ENCODE assay signal across 15 mouse cellular contexts in the genomic region with DNA sequence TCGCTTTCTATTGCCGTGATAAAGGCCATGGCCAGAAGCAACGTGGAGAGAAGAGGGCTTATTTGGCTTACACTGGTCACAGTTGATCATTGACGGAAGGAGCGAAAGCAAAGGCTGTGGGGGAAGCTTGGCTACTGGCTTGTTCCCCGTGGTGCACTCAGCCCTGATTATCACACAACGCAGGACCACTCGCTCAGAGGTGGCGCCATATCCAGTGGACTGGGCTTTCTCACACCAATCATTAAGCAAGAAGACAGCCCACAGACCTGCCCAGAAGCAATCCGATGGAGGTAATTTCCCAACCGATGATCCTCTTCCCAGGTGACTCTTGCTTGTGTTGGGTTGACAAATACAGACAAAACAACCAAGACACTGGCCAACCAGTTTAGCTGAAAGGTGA. TPM values are rescaled to one million over a fixed set of nuclear protein-coding genes. Genes with fewer than 3 reads are reported as not detected.
DNase-seq lines count a peak whose midpoint lies in the region; ATAC-seq and TF ChIP-seq lines count a peak whose summit lies in the region.
"Had no signal": no experiment of that assay in that cellular context is flagged by ENCODE, and none has a peak within 500 bp of the region (broad histone marks: within the 10 kb centered on the region; RNA-seq: fewer than 3 reads in every experiment).

No protein-coding gene starts in this region.

- H3K9ac ChIP-seq in kidney, embryonic 16.5 days (replicated peaks; ENCODE audit: low read length): no peak overlapping the region
- no peak overlapping the region for H3K9ac ChIP-seq in liver, postnatal 0 days (replicated peaks)
- H3K9ac ChIP-seq in liver, embryonic 11.5 days (ENCODE audit: low read depth, low read length): no peak overlapping the region
- H3K9ac ChIP-seq: forebrain, embryonic 13.5 days; heart, embryonic 13.5 days had no signal

- H3K27ac ChIP-seq in kidney, embryonic 16.5 days (ENCODE audit: low read length): no peak overlapping the region
- no peak overlapping the region for H3K27ac ChIP-seq in liver, postnatal 0 days (ENCODE audit: low read depth)
- no peak overlapping the region for H3K27ac ChIP-seq in liver, embryonic 11.5 days (ENCODE audit: low read depth, low read length)
- H3K27ac ChIP-seq: forebrain, embryonic 10.5 days; forebrain, embryonic 13.5 days; heart, adult 2 months; heart, embryonic 10.5 days; heart, embryonic 13.5 days had no signal

- H3K4me1 ChIP-seq in kidney, embryonic 16.5 days (ENCODE audit: insufficient read depth, low read length): no peaks in the 10 kb centered on the region
- peaks cover 8% of the 10 kb centered on the region for H3K4me1 ChIP-seq in liver, postnatal 0 days (ENCODE audit: insufficient read depth)
- H3K4me1 ChIP-seq in liver, embryonic 11.5 days (replicated peaks; ENCODE audit: control insufficient read depth, insufficient read depth, low read length): no peaks in the 10 kb centered on the region
- H3K4me1 ChIP-seq: forebrain, embryonic 13.5 days; heart, embryonic 10.5 days; heart, embryonic 13.5 days had no signal

- H3K36me3 ChIP-seq in kidney, embryonic 16.5 days (ENCODE audit: insufficient read depth, low read length): no peaks in the 10 kb centered on the region
- no peaks in the 10 kb centered on the region for H3K36me3 ChIP-seq in liver, postnatal 0 days (replicated peaks; ENCODE audit: insufficient read depth, low read length)
- no peaks in the 10 kb centered on the region for H3K36me3 ChIP-seq in liver, embryonic 11.5 days (ENCODE audit: control insufficient read depth, insufficient read depth, low read length)
- H3K36me3 ChIP-seq: forebrain, embryonic 10.5 days; G1E; heart, embryonic 10.5 days; heart, embryonic 13.5 days had no signal

- peak; percentile 26 for DNase-seq in kidney, adult 18-20 months
- no peak for DNase-seq in kidney, postnatal 14 days
- no peak for DNase-seq in kidney, postnatal 25 days
- DNase-seq in liver, postnatal 0 days: peak; percentile 26
- DNase-seq in liver, embryonic 11.5 days (ENCODE audit: low spot score): no peak
- peak; percentile 44 for DNase-seq in yolk sac, embryonic 10.5 days (ENCODE audit: low spot score)

- 50% methylated on average over 11 of the region's 11 CpGs for WGBS in kidney, embryonic 16.5 days
- 41% methylated on average over 11 of the region's 11 CpGs for WGBS in liver, postnatal 0 days (ENCODE audit: insufficient replicate concordance)
- WGBS in liver, embryonic 11.5 days: 41% methylated on average over 11 of the region's 11 CpGs

- TF ChIP-seq CTCF in liver, postnatal 0 days (IDR thresholded peaks at IDR 0.05; ENCODE audit: low read depth): no peak

- no peak for TF ChIP-seq EP300 in liver, postnatal 0 days (IDR thresholded peaks at IDR 0.05; ENCODE audit: low read depth)

- no peak overlapping the region for H3K4me3 ChIP-seq in kidney, embryonic 16.5 days (ENCODE audit: low read length)
- H3K4me3 ChIP-seq in liver, postnatal 0 days (ENCODE audit: low read depth, low read length): no peak overlapping the region
- H3K4me3 ChIP-seq in liver, embryonic 11.5 days (ENCODE audit: low read depth, low read length): no peak overlapping the region
- H3K4me3 ChIP-seq: forebrain, embryonic 10.5 days; forebrain, embryonic 13.5 days; heart, adult 2 months; heart, embryonic 10.5 days; heart, embryonic 13.5 days had no signal

- no peak overlapping the region for H3K4me2 ChIP-seq in kidney, embryonic 16.5 days (replicated peaks; ENCODE audit: low read depth, low read length)
- H3K4me2 ChIP-seq in liver, postnatal 0 days (ENCODE audit: low read depth, low read length): no peak overlapping the region
- H3K4me2 ChIP-seq in liver, embryonic 11.5 days: no peak overlapping the region
- H3K4me2 ChIP-seq: forebrain, embryonic 13.5 days; heart, embryonic 13.5 days had no signal

- no peaks in the 10 kb centered on the region for H3K27me3 ChIP-seq in kidney, embryonic 16.5 days (ENCODE audit: insufficient read depth, low read length)
- H3K27me3 ChIP-seq in liver, postnatal 0 days (ENCODE audit: insufficient read depth, low read length): 0 out of 2 replicates have a peak, but pooled peaks cover 4% of the 10 kb centered on the region
- H3K27me3 ChIP-seq in liver, embryonic 11.5 days (replicated peaks; ENCODE audit: control insufficient read depth, insufficient read depth, low read length): peaks cover 3% of the 10 kb centered on the region; the same call in 1 of the 2 replicates
- H3K27me3 ChIP-seq: CH12.LX had no signal

- no peaks in the 10 kb centered on the region for H3K9me3 ChIP-seq in kidney, embryonic 16.5 days (ENCODE audit: low read length)
- H3K9me3 ChIP-seq in liver, postnatal 0 days (ENCODE audit: low read length): no peaks in the 10 kb centered on the region
- H3K9me3 ChIP-seq in liver, embryonic 11.5 days (ENCODE audit: control insufficient read depth, low read length): no peaks in the 10 kb centered on the region
- H3K9me3 ChIP-seq: forebrain, embryonic 10.5 days; forebrain, embryonic 13.5 days; G1E; heart, embryonic 10.5 days; heart, embryonic 13.5 days had no signal

- ATAC-seq in kidney, embryonic 16.5 days (ENCODE audit: low FRiP score, low TSS enrichment): peak; percentile 12; the same call in 1 of the 2 replicates
- ATAC-seq in liver, postnatal 0 days: peak; percentile 70
- ATAC-seq in liver, embryonic 11.5 days (replicated peaks; ENCODE audit: low FRiP score): no peak
- ATAC-seq: Patski had no signal

RNA-seq across cellular contexts. Expression of gene Scd1, which starts 11.9 kb away (rescaled TPM):
- 3.1 and 3.3 TPM in 2 replicates for polyA plus RNA-seq in kidney, embryonic 16.5 days (2015; fragmentation: Nextera tagmentation; extraction: Ambion mirVana)
- 2.3 and 2.8 TPM in 2 replicates for polyA plus RNA-seq in liver, postnatal 0 days (2015; fragmentation: Nextera tagmentation; extraction: Ambion mirVana)
- polyA plus RNA-seq in liver, embryonic 11.5 days (2014; fragmentation: Nextera tagmentation; extraction: Ambion mirVana): 11.0 and 12.0 TPM in 2 replicates

Comparison
In these comparisons a context has a peak if more than half of its experiments do, and no peak if none do; other contexts are left out.
1. DNase-seq: peak in kidney, adult 18-20 months (single experiment), liver, postnatal 0 days (single experiment) and yolk sac, embryonic 10.5 days (single experiment); none in kidney, postnatal 14 days (single experiment), kidney, postnatal 25 days (0 of 2) and liver, embryonic 11.5 days (single experiment).